Mouse (Mus musculus) hindbrain, embryonic 10.5 days (tissue): ENCODE results near the gene Isyna1. TPM values are rescaled to one million over a fixed set of nuclear protein-coding genes. Genes with fewer than 3 reads are reported as not detected.
A peak's percentile ranks its signal among the peaks of the same experiment; 100 is the strongest.

ENCODE experiments used
- DNase-seq: peaks from one replicate; pipeline ENCODE4 v3.0.0-alpha.2; 2017; ENCODE audit warnings: low spot score
- H3K27ac ChIP-seq: fragments of 300-500 bp; sonication (generic); 2 replicates; pipeline ENCODE4 v1.5.1; 2016; ENCODE audit warnings: mild to moderate bottlenecking, moderate library complexity
- H3K27me3 ChIP-seq: fragments of 300-500 bp; sonication (generic); 2 replicates; pipeline ENCODE4 v1.6.1; 2016; ENCODE audit warnings: mild to moderate bottlenecking; ENCODE audit not compliant: poor library complexity, insufficient read depth, severe bottlenecking
- H3K36me3 ChIP-seq: fragments of 300-500 bp; sonication (generic); 2 replicates; pipeline ENCODE4 v1.6.1; 2016; ENCODE audit warnings: mild to moderate bottlenecking, moderate library complexity
- H3K4me1 ChIP-seq: fragments of 300-500 bp; sonication (generic); replicated peaks from 2 replicates; pipeline ENCODE4 v1.6.1; 2016; ENCODE audit warnings: mild to moderate bottlenecking
- H3K4me3 ChIP-seq: fragments of 300-500 bp; sonication (generic); 2 replicates; pipeline ENCODE4 v1.5.1; 2016; ENCODE audit warnings: mild to moderate bottlenecking, moderate library complexity
- H3K9me3 ChIP-seq: fragments of 300-500 bp; sonication (generic); 2 replicates; pipeline ENCODE4 v1.6.1; 2016; ENCODE audit warnings: mild to moderate bottlenecking, moderate library complexity
- WGBS: fragments of 180-500 bp; shearing (Covaris S2); methylation state at CpG from one replicate; pipeline ENCODE4 v1.1.7; 2016; 5-methylcytosine and 5-hydroxymethylcytosine counted together
- polyA plus RNA-seq: library from polyadenylated mRNA; unstranded; fragments of >200 nt; fragmentation: Nextera tagmentation; extraction: Ambion mirVana; gene quantifications from 2 replicates; pipeline ENCODE4 v1.2.1, GENCODE M21; 2016

Gene Isyna1
- polyA plus RNA-seq, result 158 and 159 TPM in 2 replicates

GRCm38 (mm10) chr8:70593961-70594609 lies at the start of gene Isyna1:
Isyna1 (plus strand) TSS chr8:70594373.
- no peaks in the 10 kb centered on the region for H3K9me3 ChIP-seq
- H3K27me3 ChIP-seq, result peaks cover 36% of the 10 kb centered on the region
- H3K36me3 ChIP-seq, result peaks cover 62% of the 10 kb centered on the region
- peaks cover 63% of the 10 kb centered on the region for H3K4me1 ChIP-seq
- DNase-seq, result peak; percentile 94
- WGBS, result under 1% methylated on average over 40 of the region's 40 CpGs
- peak within 1 kb of the TSS; percentile 86 for H3K27ac ChIP-seq
- peak within 1 kb of the TSS; percentile 74 for H3K4me3 ChIP-seq

- Histone ChIP-seq H3K4me3 (no peak overlapping the region), H3K27ac (no peak overlapping the region), H3K36me3 (peaks cover 5% of the 10 kb centered on the region; the same call in 1 of the 2 replicates), H3K27me3 (no peaks in the 10 kb centered on the region), H3K9me3 (no peaks in the 10 kb centered on the region), H3K4me1 (peaks cover 21% of the 10 kb centered on the region)
- whole genome bisulfite sequencing, result 88% methylated on average over 4 of the region's 4 CpGs
- no peak for DNase-seq
These were observed 47.8 kb upstream of the Isyna1 start for GRCm38 (mm10) chr8:70546412-70546811.

- Histone ChIP-seq H3K4me1 (peaks cover 26% of the 10 kb centered on the region), H3K4me3 (no peak overlapping the region), H3K27ac (no peak overlapping the region), H3K27me3 (no peaks in the 10 kb centered on the region), H3K36me3 (peaks cover 5% of the 10 kb centered on the region; the same call in 1 of the 2 replicates), H3K9me3 (no peaks in the 10 kb centered on the region)
- WGBS, result 93% methylated on average over 6 of the region's 6 CpGs
- no peak for DNase-seq
These were observed 46.4 kb upstream of the Isyna1 start for GRCm38 (mm10) chr8:70547762-70548161.

GRCm38 (mm10) chr8:70549412-70550184 lies 44.6 kb upstream of the Isyna1 start:
- 93% methylated on average over 10 of the region's 10 CpGs for WGBS
- no peak overlapping the region for H3K27ac ChIP-seq

GRCm38 (mm10) chr8:70551558-70552161 lies 42.5 kb upstream of the Isyna1 start:
- H3K4me3 ChIP-seq, result no peak overlapping the region
- peaks cover 20% of the 10 kb centered on the region for H3K4me1 ChIP-seq
- WGBS, result 70% methylated on average over 3 of the region's 3 CpGs
- DNase-seq, result no peak
- H3K36me3 ChIP-seq, result 0 out of 2 replicates have a peak, but pooled peaks cover 3% of the 10 kb centered on the region
- 0 out of 2 replicates have a peak overlapping the region, but pooled peaks have one; percentile 40 for H3K27ac ChIP-seq
- H3K9me3 ChIP-seq, result no peaks in the 10 kb centered on the region
- H3K27me3 ChIP-seq, result no peaks in the 10 kb centered on the region

More at GRCm38 (mm10) chr8:70549412-70550184, 44.6 kb upstream of the Isyna1 start:
- no peaks in the 10 kb centered on the region for H3K27me3 ChIP-seq
- H3K4me3 ChIP-seq, result no peak overlapping the region
- no peak for DNase-seq
- no peaks in the 10 kb centered on the region for H3K9me3 ChIP-seq
- peaks cover 5% of the 10 kb centered on the region; the same call in 1 of the 2 replicates for H3K36me3 ChIP-seq
- peaks cover 17% of the 10 kb centered on the region for H3K4me1 ChIP-seq

GRCm38 (mm10) chr8:70552836-70553235 lies 41.3 kb upstream of the Isyna1 start:
- H3K4me3 ChIP-seq, result no peak overlapping the region
- DNase-seq, result no peak
- peaks cover 18% of the 10 kb centered on the region for H3K4me1 ChIP-seq
- no peaks in the 10 kb centered on the region for H3K27me3 ChIP-seq
- no peak overlapping the region for H3K27ac ChIP-seq
- WGBS, result 66% methylated on average over 1 of the region's 1 CpGs
- H3K36me3 ChIP-seq, result 0 out of 2 replicates have a peak, but pooled peaks cover 3% of the 10 kb centered on the region
- no peaks in the 10 kb centered on the region for H3K9me3 ChIP-seq

- H3K9me3 ChIP-seq, result no peaks in the 10 kb centered on the region
- no peak overlapping the region for H3K27ac ChIP-seq
- H3K4me3 ChIP-seq, result no peak overlapping the region
- DNase-seq, result no peak
- H3K36me3 ChIP-seq, result 0 out of 2 replicates have a peak, but pooled peaks cover 3% of the 10 kb centered on the region
- peaks cover 23% of the 10 kb centered on the region for H3K4me1 ChIP-seq
- H3K27me3 ChIP-seq, result no peaks in the 10 kb centered on the region
These were observed 40.4 kb upstream of the Isyna1 start for GRCm38 (mm10) chr8:70553740-70554139.

- Histone ChIP-seq H3K9me3 (no peaks in the 10 kb centered on the region), H3K4me3 (no peak overlapping the region), H3K4me1 (peaks cover 25% of the 10 kb centered on the region), H3K27ac (no peak overlapping the region), H3K36me3 (0 out of 2 replicates have a peak, but pooled peaks cover 3% of the 10 kb centered on the region), H3K27me3 (no peaks in the 10 kb centered on the region)
- WGBS, result 94% methylated on average over 4 of the region's 4 CpGs
- no peak for DNase-seq
These were observed 39.0 kb upstream of the Isyna1 start for GRCm38 (mm10) chr8:70555079-70555747.

GRCm38 (mm10) chr8:70558334-70558733 lies 35.8 kb upstream of the Isyna1 start:
- no peaks in the 10 kb centered on the region for H3K27me3 ChIP-seq
- DNase-seq, result no peak
- no peaks in the 10 kb centered on the region for H3K9me3 ChIP-seq
- WGBS, result 80% methylated on average over 4 of the region's 4 CpGs
- H3K27ac ChIP-seq, result no peak overlapping the region; the same call in 1 of the 2 replicates
- H3K4me1 ChIP-seq, result peaks cover 40% of the 10 kb centered on the region
- H3K36me3 ChIP-seq, result 0 out of 2 replicates have a peak, but pooled peaks cover 3% of the 10 kb centered on the region
- H3K4me3 ChIP-seq, result no peak overlapping the region

- Histone ChIP-seq H3K27ac (no peak overlapping the region), H3K27me3 (no peaks in the 10 kb centered on the region), H3K9me3 (no peaks in the 10 kb centered on the region), H3K4me1 (peaks cover 40% of the 10 kb centered on the region), H3K36me3 (0 out of 2 replicates have a peak, but pooled peaks cover 3% of the 10 kb centered on the region), H3K4me3 (no peak overlapping the region)
- DNase-seq, result no peak
- 82% methylated on average over 3 of the region's 3 CpGs for WGBS
These were observed 35.2 kb upstream of the Isyna1 start for GRCm38 (mm10) chr8:70558983-70559382.

- Histone ChIP-seq H3K27me3 (no peaks in the 10 kb centered on the region), H3K27ac (0 out of 2 replicates have a peak overlapping the region, but pooled peaks have one; percentile 4), H3K4me3 (no peak overlapping the region), H3K4me1 (peaks cover 42% of the 10 kb centered on the region), H3K9me3 (no peaks in the 10 kb centered on the region), H3K36me3 (0 out of 2 replicates have a peak, but pooled peaks cover 3% of the 10 kb centered on the region)
- WGBS, result 78% methylated on average over 2 of the region's 2 CpGs
- no peak for DNase-seq
These were observed 34.1 kb upstream of the Isyna1 start for GRCm38 (mm10) chr8:70560096-70560495.

GRCm38 (mm10) chr8:70560564-70560963 lies 33.6 kb upstream of the Isyna1 start:
- Histone ChIP-seq H3K4me1 (peaks cover 41% of the 10 kb centered on the region), H3K27me3 (no peaks in the 10 kb centered on the region), H3K4me3 (no peak overlapping the region), H3K36me3 (0 out of 2 replicates have a peak, but pooled peaks cover 3% of the 10 kb centered on the region), H3K27ac (peak overlapping the region; percentile 35; the same call in 1 of the 2 replicates), H3K9me3 (no peaks in the 10 kb centered on the region)
- DNase-seq, result no peak
- 75% methylated on average over 3 of the region's 3 CpGs for WGBS
